Mouse (Mus musculus) thymus, adult 2 months (tissue): ENCODE data around the gene Trpm8. TPM values are rescaled to one million over a fixed set of nuclear protein-coding genes. Genes with fewer than 3 reads are reported as not detected.

Experiments used
- DNase-seq: peaks from one replicate; pipeline ENCODE4 v3.0.0; 2021
- H3K27ac ChIP-seq: fragments of 200-500 bp; 2 replicates; pipeline ENCODE4 v1.5.1; 2012; ENCODE audit warnings: low read length, control low read depth; ENCODE audit not compliant: control insufficient read depth, insufficient read depth
- H3K27me3 ChIP-seq: fragments of 200-500 bp; 2 replicates; pipeline ENCODE4 v1.6.1; 2012; ENCODE audit warnings: mild to moderate bottlenecking, low read length, moderate library complexity, mixed read lengths; ENCODE audit not compliant: control insufficient read depth, insufficient read depth
- H3K36me3 ChIP-seq: fragments of 200-500 bp; 2 replicates; pipeline ENCODE4 v1.6.1; 2012; ENCODE audit warnings: mild to moderate bottlenecking, low read length, moderate library complexity; ENCODE audit not compliant: control insufficient read depth, insufficient read depth
- H3K4me1 ChIP-seq: fragments of 200-500 bp; replicated peaks from 2 replicates; pipeline ENCODE4 v1.6.1; 2012; ENCODE audit warnings: low read length; ENCODE audit not compliant: control insufficient read depth, insufficient read depth
- H3K4me3 ChIP-seq: fragments of 200-500 bp; 2 replicates; pipeline ENCODE4 v1.5.1; 2012; ENCODE audit warnings: mild to moderate bottlenecking, low read length, control low read depth, moderate library complexity; ENCODE audit not compliant: control insufficient read depth, insufficient read depth
- CTCF ChIP-seq: fragments of 200-500 bp; IDR thresholded peaks from 2 replicates; pipeline ENCODE4 v1.5.1; 2012; ENCODE audit warnings: mild to moderate bottlenecking, control low read depth, low read length, moderate library complexity, borderline replicate concordance; ENCODE audit not compliant: control insufficient read depth, poor library complexity, insufficient read depth; ENCODE audit errors: extremely low read depth
- POLR2A ChIP-seq: fragments of 200-500 bp; IDR thresholded peaks from 2 replicates; pipeline ENCODE4 v1.6.1; 2012; ENCODE audit warnings: mild to moderate bottlenecking, low read length, control low read depth, moderate library complexity; ENCODE audit not compliant: control insufficient read depth, poor library complexity, insufficient read depth; ENCODE audit errors: extremely low read depth
- WGBS: fragments of 180-500 bp; shearing (Covaris S2); methylation state at CpG from one replicate; pipeline ENCODE4 v1.1.7; 2018; 5-methylcytosine and 5-hydroxymethylcytosine counted together
- polyA plus RNA-seq: library from polyadenylated mRNA; depleted of rRNA; stranded (reverse); fragments of >200 nt; gene quantifications from 2 replicates; pipeline ENCODE4 v1.2.3, GENCODE M21; 2012

The Trpm8 gene
- polyA plus RNA-seq, 1 experiment: 0.08 TPM

DNA sequence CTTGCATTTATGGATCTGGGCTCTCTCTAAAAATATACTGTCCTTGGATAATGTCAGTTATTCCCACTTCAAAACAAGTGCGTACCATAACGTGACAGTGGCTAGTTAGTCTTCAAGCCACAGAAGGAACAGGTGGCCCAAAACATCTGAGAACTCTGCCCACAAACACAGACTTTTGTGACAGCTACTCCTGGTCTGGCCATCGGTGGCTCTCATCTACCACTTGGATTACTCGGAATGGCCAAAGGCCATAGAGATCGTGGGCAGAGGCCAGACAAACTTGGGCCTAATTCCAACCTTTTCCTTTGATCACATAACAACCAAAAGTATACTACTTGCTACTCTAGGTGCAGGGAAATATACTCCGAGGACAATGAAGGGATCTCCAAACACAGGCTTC, 9.4 kb upstream of the Trpm8 start:
- Histone ChIP-seq H3K27me3 (no peaks in the 10 kb centered on the region), H3K4me1 (no peaks in the 10 kb centered on the region), H3K27ac (no peak overlapping the region), H3K4me3 (no peak overlapping the region), H3K36me3 (peaks cover 85% of the 10 kb centered on the region)
- 86% methylated on average over 6 of the region's 6 CpGs for WGBS
- DNase-seq: no peak
- no peak for TF ChIP-seq POLR2A

DNA sequence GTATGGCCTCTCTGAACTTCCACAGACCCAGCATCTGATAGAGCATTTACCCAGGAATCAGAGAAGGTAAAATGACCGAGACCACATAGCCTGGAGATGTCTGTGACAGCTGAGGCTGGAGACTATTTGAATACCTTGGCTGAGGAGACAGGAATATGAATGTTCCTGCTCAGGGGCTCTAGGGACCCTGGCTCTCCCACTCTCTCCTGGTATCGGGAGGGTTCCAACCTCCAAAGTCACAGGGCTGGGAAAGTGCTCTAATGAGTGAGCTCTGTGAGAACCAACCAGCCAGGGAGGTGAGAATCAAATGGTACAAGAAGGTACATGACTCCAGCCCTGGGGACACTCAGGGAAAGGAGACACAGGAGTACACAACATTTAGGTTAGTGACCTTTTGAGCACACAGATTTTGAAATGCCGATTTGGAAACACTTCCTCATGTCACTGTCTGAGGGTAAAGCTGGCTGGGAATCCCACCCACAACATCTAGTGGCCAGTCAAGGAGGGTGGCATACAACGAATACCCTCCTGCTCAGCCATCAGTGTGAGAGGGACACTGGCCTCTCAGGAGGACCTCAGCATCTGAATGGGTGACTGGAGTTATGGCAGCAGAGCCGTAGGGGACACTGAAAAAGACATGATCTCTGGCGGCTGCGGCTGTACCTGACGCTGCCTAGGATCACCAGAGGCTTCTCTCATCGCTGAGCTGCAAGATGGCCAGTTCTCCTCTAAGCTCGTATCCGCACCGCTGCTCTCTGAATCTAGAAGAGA, 7.7 kb upstream of the Trpm8 start:
- Histone ChIP-seq H3K27me3 (no peaks in the 10 kb centered on the region), H3K36me3 (peaks cover 85% of the 10 kb centered on the region), H3K27ac (no peak overlapping the region), H3K4me1 (no peaks in the 10 kb centered on the region), H3K4me3 (no peak overlapping the region)
- DNase-seq: no peak
- no peak for TF ChIP-seq CTCF
- no peak for TF ChIP-seq POLR2A
- WGBS: 92% methylated on average over 12 of the region's 12 CpGs

DNA sequence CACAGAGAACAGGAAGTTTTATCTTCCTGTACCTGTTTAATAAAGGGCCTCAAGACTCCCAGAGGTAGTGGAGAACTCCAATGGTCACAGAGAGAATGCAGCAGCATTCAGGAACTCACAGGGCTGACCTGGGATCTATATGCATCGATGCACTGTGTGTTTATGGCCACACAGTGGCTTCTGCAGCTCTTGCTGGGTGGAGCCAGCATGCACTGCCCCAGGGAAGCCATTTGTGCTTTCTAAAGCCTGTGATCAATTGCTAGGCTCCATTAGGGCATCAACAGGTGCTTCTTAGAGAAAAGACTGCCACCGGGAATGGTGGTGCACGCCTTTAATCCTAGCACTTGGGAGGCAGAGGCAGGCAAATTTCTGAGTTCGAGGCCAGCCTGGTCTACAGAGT, 4.6 kb upstream of the Trpm8 start:
- no peak overlapping the region for H3K4me3 ChIP-seq
- peaks cover 58% of the 10 kb centered on the region for H3K36me3 ChIP-seq
- no peak for DNase-seq
- no peaks in the 10 kb centered on the region for H3K27me3 ChIP-seq
- H3K4me1 ChIP-seq: peaks cover 8% of the 10 kb centered on the region
- H3K27ac ChIP-seq: no peak overlapping the region
- WGBS: 66% methylated on average over 4 of the region's 4 CpGs
- TF ChIP-seq CTCF: no peak
- no peak for TF ChIP-seq POLR2A

DNA sequence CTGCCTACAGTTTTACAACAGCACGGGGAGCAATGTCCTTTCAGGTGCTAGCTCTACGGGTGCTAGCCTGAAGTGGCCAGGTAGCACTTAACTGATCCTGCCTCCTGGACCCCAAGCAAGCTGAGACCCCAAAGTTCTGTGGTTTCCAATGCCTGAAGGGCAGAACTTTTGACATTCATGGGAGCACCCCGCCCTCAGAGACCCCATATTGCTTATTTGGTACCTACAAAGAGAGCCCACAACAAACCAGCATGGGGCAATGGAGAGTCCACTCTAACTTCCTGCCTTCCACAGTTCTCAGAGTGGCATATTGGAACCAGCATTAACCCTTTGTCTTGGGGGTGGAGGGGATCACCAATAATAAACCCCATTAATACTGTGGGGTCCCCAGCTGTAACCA, 4.1 kb upstream of the Trpm8 start:
- H3K4me3 ChIP-seq: no peak overlapping the region
- DNase-seq: no peak
- no peaks in the 10 kb centered on the region for H3K27me3 ChIP-seq
- no peak overlapping the region for H3K27ac ChIP-seq
- H3K4me1 ChIP-seq: peaks cover 8% of the 10 kb centered on the region
- peaks cover 53% of the 10 kb centered on the region for H3K36me3 ChIP-seq
- 95% methylated on average over 3 of the region's 3 CpGs for WGBS
- TF ChIP-seq POLR2A (no peak), CTCF (no peak)

GRCm38 (mm10) chr1:88273832-88274231, 3.6 kb upstream of the Trpm8 start:
- H3K36me3 ChIP-seq: peaks cover 48% of the 10 kb centered on the region
- no peak overlapping the region for H3K4me3 ChIP-seq
- H3K27me3 ChIP-seq: no peaks in the 10 kb centered on the region
- no peak overlapping the region for H3K27ac ChIP-seq
- no peak for DNase-seq
- peaks cover 8% of the 10 kb centered on the region for H3K4me1 ChIP-seq
- TF ChIP-seq CTCF (no peak), POLR2A (no peak)
- WGBS: 84% methylated on average over 4 of the region's 4 CpGs

- Histone ChIP-seq H3K27me3 (no peaks in the 10 kb centered on the region), H3K4me1 (peaks cover 8% of the 10 kb centered on the region), H3K27ac (no peak overlapping the region), H3K4me3 (no peak overlapping the region), H3K36me3 (peaks cover 41% of the 10 kb centered on the region)
- no peak for DNase-seq
- TF ChIP-seq CTCF (no peak), POLR2A (no peak)
- WGBS: 78% methylated on average over 11 of the region's 11 CpGs
Measured at GRCm38 (mm10) chr1:88274371-88275077, 2.9 kb upstream of the Trpm8 start.
